Mouse (Mus musculus): Measurements from ENCODE around the gene Klhl2.

Klhl2 gene

GRCm38 (mm10) chr8:64831656-64832055 lies 18.2 kb downstream of the Klhl2 start:
- DNase-seq (ENCODE audit: extremely low read depth, low read depth, low spot score), result no peak

GRCm38 (mm10) chr8:64829921-64830320 lies 19.9 kb downstream of the Klhl2 start:
- no peak for DNase-seq (ENCODE audit: extremely low read depth, low read depth, low spot score)

- DNase-seq (ENCODE audit: extremely low read depth, low read depth, low spot score), result no peak
Measured at GRCm38 (mm10) chr8:64829391-64829790, 20.4 kb downstream of the Klhl2 start.

GRCm38 (mm10) chr8:64828466-64828865 lies 21.4 kb downstream of the Klhl2 start:
- DNase-seq (ENCODE audit: extremely low read depth, low read depth, low spot score), result no peak

- DNase-seq (ENCODE audit: extremely low read depth, low read depth, low spot score), result no peak
Measured at GRCm38 (mm10) chr8:64827356-64827755, 22.5 kb downstream of the Klhl2 start.

- no peak for DNase-seq (ENCODE audit: extremely low read depth, low read depth, low spot score)
Measured at GRCm38 (mm10) chr8:64826461-64826860, 23.4 kb downstream of the Klhl2 start.

- no peak for DNase-seq (ENCODE audit: extremely low read depth, low read depth, low spot score)
Measured at GRCm38 (mm10) chr8:64823905-64824304, 25.9 kb downstream of the Klhl2 start.

- no peak for DNase-seq (ENCODE audit: extremely low read depth, low read depth, low spot score)
Measured at GRCm38 (mm10) chr8:64820940-64821339, 28.9 kb downstream of the Klhl2 start.

GRCm38 (mm10) chr8:64811790-64812189 lies 38.0 kb downstream of the Klhl2 start:
- DNase-seq (ENCODE audit: extremely low read depth, low read depth, low spot score), result no peak

GRCm38 (mm10) chr8:64811083-64811482 lies 38.7 kb downstream of the Klhl2 start:
- DNase-seq (ENCODE audit: extremely low read depth, low read depth, low spot score), result no peak

GRCm38 (mm10) chr8:64806558-64806957 lies 43.3 kb downstream of the Klhl2 start:
- no peak for DNase-seq (ENCODE audit: extremely low read depth, low read depth, low spot score)

GRCm38 (mm10) chr8:64804971-64805370 lies 44.8 kb downstream of the Klhl2 start:
- DNase-seq (ENCODE audit: extremely low read depth, low read depth, low spot score), result no peak

- DNase-seq (ENCODE audit: extremely low read depth, low read depth, low spot score), result no peak
Measured at GRCm38 (mm10) chr8:64799306-64799705, 50.5 kb downstream of the Klhl2 start.

- DNase-seq (ENCODE audit: extremely low read depth, low read depth, low spot score), result no peak
Measured at GRCm38 (mm10) chr8:64798503-64798902, 51.3 kb downstream of the Klhl2 start.

GRCm38 (mm10) chr8:64797751-64798150 lies 52.1 kb downstream of the Klhl2 start:
- no peak for DNase-seq (ENCODE audit: extremely low read depth, low read depth, low spot score)

- DNase-seq (ENCODE audit: extremely low read depth, low read depth, low spot score), result no peak
Measured at GRCm38 (mm10) chr8:64791250-64791881, 58.5 kb downstream of the Klhl2 start.

- no peak for DNase-seq (ENCODE audit: extremely low read depth, low read depth, low spot score)
Measured at GRCm38 (mm10) chr8:64790418-64790817, 59.4 kb downstream of the Klhl2 start.

GRCm38 (mm10) chr8:64788715-64789114 lies 61.1 kb downstream of the Klhl2 start:
- DNase-seq (ENCODE audit: extremely low read depth, low read depth, low spot score), result no peak

GRCm38 (mm10) chr8:64786801-64787200 lies 63.0 kb downstream of the Klhl2 start:
- no peak for DNase-seq (ENCODE audit: extremely low read depth, low read depth, low spot score)

- no peak for DNase-seq (ENCODE audit: extremely low read depth, low read depth, low spot score)
Measured at GRCm38 (mm10) chr8:64784235-64784634, 65.6 kb downstream of the Klhl2 start.

- no peak for DNase-seq (ENCODE audit: extremely low read depth, low read depth, low spot score)
Measured at GRCm38 (mm10) chr8:64781947-64782346, 67.9 kb downstream of the Klhl2 start.

GRCm38 (mm10) chr8:64777925-64778324 lies 71.9 kb downstream of the Klhl2 start:
- DNase-seq (ENCODE audit: extremely low read depth, low read depth, low spot score), result no peak

GRCm38 (mm10) chr8:64774136-64774535 lies 75.7 kb downstream of the Klhl2 start:
- no peak for DNase-seq (ENCODE audit: extremely low read depth, low read depth, low spot score)
